Mouse (Mus musculus) right cerebral cortex, postnatal 10 days (tissue): Measurements from ENCODE around the gene Pdia4.
"Not testable (repeated sequence)": the region's sequence is repeated elsewhere in the genome, so short reads cannot be mapped to it uniquely, and the experiment has no call there.

ENCODE experiments used
- DNase-seq, 2 experiments: peaks; one replicate each; pipeline ENCODE4 v3.0.0; 2021; ENCODE audit warnings: low spot score in 2 of 2

Gene Pdia4

GRCm38 (mm10) chr6:47811324-47811723 lies 1.9 kb downstream of the Pdia4 start:
- DNase-seq: no peak

GRCm38 (mm10) chr6:47810181-47810580 lies 3.0 kb downstream of the Pdia4 start:
- DNase-seq: no peak

- no peak for DNase-seq
Measured at GRCm38 (mm10) chr6:47809053-47809452, 4.2 kb downstream of the Pdia4 start.

GRCm38 (mm10) chr6:47808545-47808944 lies 4.7 kb downstream of the Pdia4 start:
- no peak for DNase-seq

GRCm38 (mm10) chr6:47807419-47807818 lies 5.8 kb downstream of the Pdia4 start:
- DNase-seq: no peak

GRCm38 (mm10) chr6:47805520-47805919 lies 7.7 kb downstream of the Pdia4 start:
- no peak for DNase-seq

- peak in 1 of 2 experiments; percentile 51 for DNase-seq
Measured at GRCm38 (mm10) chr6:47799079-47799478, 14.2 kb downstream of the Pdia4 start.

- peak; percentile 60 to 61 for DNase-seq
Measured at GRCm38 (mm10) chr6:47794106-47794830, 19.0 kb downstream of the Pdia4 start.

- DNase-seq: no peak
Measured at GRCm38 (mm10) chr6:47793284-47793683, 19.9 kb downstream of the Pdia4 start.

GRCm38 (mm10) chr6:47792533-47792932 lies 20.7 kb downstream of the Pdia4 start:
- DNase-seq: no peak

GRCm38 (mm10) chr6:47790745-47791144 lies 22.5 kb downstream of the Pdia4 start:
- no peak for DNase-seq

- DNase-seq: no peak
Measured at GRCm38 (mm10) chr6:47788821-47789220, 24.4 kb downstream of the Pdia4 start.

- DNase-seq: peak; percentile 87 to 91
Measured at GRCm38 (mm10) chr6:47787941-47788736, 25.1 kb downstream of the Pdia4 start.

- DNase-seq: no peak
Measured at GRCm38 (mm10) chr6:47784707-47785412, 28.4 kb downstream of the Pdia4 start.

- DNase-seq: peak; percentile 53 to 63
Measured at GRCm38 (mm10) chr6:47781091-47781968, 31.9 kb downstream of the Pdia4 start.

GRCm38 (mm10) chr6:47780576-47781013 lies 32.6 kb downstream of the Pdia4 start:
- no peak for DNase-seq

GRCm38 (mm10) chr6:47771760-47772159 lies 41.5 kb downstream of the Pdia4 start:
- peak; percentile 19 to 27 for DNase-seq

GRCm38 (mm10) chr6:47771113-47771512 lies 42.1 kb downstream of the Pdia4 start:
- DNase-seq: peak in 1 of 2 experiments; percentile 20

- peak; percentile 33 to 73 for DNase-seq
Measured at GRCm38 (mm10) chr6:47769861-47770260, 43.4 kb downstream of the Pdia4 start.

GRCm38 (mm10) chr6:47768520-47768919 lies 44.7 kb downstream of the Pdia4 start:
- not testable (repeated sequence) for DNase-seq

GRCm38 (mm10) chr6:47767355-47767754 lies 45.9 kb downstream of the Pdia4 start:
- DNase-seq: not testable (repeated sequence)
